Mouse (Mus musculus): ENCODE measurements around the gene Sptlc2.

DNA sequence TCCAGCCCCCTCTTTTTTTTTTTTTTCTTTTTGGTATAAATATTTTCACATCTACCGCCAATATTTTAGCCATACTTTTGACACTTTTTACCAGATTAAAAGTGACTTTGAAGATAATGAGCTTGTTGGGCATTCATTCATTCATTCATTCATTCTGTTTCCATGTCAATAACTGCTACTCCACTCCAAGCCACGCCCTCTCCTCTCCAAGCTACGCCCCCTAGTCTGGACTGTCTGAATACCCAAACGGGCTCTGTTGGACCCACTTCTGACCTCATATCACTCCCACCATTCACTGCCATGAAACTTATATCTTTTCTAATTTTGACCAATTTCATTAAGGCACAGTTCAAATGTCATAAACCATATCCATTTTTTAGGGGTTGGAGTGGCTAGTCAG is 87.0 kb downstream of the Sptlc2 start:
- TF ChIP-seq GATA1 (IDR thresholded peaks at IDR 0.05; ENCODE audit: low read length) = no peak
- no peak for TF ChIP-seq TAL1 (IDR thresholded peaks at IDR 0.05; ENCODE audit: low read length)

All from erythroblast, embryonic 14.5 days (primary cell).